Mouse (Mus musculus): ENCODE data around the gene Gm11549.

Gm11549 gene

DNA sequence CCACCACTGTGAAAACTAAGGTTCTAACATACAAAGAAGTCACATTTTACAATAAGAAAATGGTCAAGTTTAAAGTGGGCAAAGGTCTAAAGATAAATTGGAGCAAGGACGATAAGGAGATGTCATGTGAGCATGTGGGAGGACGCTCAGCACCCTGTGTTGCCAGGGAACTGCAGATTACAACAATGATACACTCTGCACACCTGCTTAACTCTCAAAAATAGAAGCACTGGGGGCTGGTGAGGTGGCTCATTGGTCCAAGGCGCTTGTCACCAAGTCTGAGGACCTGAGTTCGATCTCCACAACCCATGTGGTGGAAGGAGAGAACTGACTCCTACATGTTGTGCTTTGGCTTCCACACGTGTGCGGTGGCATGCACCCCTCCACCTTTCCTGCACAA, 10.1 kb downstream of the Gm11549 start:
- no peak for DNase-seq (ENCODE audit: low spot score in 2 of 2)

DNA sequence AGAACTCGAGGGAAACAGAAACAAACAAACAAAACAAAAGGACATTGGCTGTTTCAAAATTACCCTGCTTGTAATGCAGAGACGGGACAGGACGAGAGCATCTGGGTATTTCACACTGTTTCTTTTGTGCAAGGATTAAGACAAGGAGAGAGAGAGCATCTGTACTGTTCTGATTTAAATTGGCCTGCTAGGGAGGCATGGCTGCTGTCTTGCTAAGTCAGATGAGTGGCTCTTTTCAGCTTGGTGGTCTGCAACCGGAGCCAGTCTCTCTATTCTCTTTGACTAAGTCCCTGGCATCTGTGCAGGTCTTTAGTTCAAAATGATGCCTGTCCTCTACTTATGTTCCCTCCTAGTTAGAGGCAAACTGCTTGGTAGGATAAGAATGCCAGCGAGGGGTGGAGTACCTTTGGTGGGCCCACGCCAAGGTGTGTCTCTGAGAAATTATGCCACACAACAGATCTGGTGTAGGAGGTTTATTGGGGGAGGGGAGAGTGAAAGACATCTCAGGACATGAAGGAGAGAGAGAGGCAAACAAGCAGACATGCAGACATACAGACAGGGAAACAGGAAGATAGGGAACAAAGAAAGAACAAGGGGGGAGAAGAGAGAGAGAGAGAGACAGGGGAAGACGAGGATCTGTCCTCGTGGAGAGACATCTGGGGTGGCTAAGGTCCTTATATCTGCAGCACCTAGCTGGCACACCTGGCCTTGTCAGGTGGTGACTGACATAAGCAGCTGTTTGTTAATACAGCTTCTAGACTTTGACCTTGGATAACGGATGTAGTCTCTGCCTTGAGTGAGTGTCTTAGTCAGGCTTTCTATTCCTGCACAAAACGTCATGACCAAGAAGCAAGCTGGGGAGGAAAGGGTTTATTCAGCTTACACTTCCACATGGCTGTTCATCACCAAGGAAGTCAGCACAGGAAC, 15.5 kb downstream of the Gm11549 start:
- no peak for DNase-seq (ENCODE audit: low spot score in 2 of 2)

DNA sequence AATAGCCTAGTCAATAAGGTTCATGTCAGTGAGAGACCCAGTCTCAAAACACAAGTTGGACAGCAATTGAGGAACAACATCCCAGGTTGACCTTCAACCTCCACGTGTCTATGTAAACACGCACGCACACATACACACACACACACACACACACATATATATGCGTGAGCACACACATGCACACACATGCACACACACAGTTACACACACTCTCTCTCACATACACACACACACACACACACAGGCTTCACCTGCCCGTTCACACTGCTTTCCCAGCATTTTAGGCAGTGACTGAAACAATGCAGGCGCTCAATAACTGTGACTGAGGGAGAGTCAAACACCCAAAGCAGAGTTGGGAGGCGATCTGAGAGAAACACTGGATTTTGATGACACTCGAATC, 16.3 kb downstream of the Gm11549 start:
- no peak for DNase-seq (ENCODE audit: low spot score in 2 of 2)

DNA sequence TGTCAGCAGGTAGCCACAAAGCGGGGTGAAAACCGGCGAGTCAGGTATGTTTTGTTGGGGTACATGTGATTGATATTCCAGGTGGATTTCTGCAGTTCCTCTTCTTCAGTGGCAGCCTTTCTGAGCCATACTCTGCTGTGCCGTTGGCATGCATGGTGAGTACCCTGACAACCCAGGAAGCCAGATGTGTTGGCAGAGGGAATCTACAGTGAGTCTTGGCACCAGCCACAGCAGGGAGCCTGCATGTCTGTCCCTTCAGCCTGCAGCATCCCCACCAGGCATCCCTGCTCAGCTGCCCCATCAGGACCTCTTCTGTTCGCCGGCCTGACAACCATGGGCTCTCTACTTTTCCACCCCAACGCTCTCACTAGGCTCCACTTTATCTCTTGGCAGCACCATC, 20.1 kb downstream of the Gm11549 start:
- no peak for DNase-seq (ENCODE audit: low spot score in 2 of 2)

DNA sequence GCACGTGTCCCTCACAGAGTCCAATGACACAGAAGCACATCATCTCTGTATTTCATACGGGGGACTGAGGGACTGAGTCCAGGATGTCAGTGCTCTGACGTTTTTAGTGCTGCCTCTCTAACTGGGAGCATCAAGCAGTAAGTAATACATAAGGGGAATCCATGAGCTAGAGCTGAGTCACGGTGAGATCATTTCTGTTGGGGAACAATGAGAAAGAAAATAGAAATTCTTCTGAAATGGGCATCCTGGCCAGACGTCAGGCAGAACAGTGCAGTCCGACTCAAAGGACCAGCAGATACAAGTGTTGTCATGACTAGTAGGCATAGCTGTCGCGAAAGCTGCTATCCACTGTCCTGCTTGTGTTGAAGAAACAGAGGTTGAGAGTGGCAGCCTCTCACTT, 20.6 kb downstream of the Gm11549 start:
- no peak for DNase-seq (ENCODE audit: low spot score in 2 of 2)

DNA sequence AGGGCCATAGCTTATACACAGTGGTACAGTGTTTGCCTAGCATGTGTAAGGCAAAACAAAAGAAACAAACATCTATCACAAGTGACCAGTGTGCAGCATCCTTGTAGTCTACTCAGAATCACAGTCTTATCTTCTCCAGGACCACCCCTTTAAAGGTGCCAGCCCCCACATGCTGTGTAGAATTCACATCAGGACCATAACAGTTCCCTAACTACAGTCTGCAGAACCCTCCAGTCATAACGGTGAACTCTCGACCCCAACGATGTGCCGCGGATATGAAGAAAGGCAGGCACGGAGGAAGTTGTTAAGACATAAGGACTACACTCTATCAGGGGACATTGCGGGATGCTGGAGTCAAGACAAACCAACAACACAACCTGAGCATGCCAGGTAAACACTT, 22.2 kb downstream of the Gm11549 start:
- DNase-seq (ENCODE audit: low spot score in 2 of 2) = no peak

DNA sequence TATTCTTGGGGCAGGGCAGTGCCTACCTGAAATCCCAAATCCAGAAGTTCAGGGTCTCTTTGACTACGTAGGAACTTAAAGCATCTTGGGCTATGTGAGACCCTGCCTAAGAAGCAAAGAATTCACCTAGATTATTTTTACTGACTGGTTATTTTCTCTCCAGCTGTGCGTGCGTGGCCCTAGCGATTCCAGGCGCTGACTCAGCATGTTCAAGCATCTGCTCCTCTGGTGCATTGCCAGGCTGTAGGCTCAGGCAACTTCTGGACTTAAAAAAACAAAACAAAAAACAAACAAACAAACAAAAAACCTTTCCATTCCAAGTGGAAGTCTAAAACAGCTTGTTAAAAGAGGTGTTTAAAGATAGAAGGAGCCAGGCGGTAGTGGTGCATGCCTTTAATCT, 23.4 kb downstream of the Gm11549 start:
- DNase-seq (ENCODE audit: low spot score in 2 of 2) = no peak

DNA sequence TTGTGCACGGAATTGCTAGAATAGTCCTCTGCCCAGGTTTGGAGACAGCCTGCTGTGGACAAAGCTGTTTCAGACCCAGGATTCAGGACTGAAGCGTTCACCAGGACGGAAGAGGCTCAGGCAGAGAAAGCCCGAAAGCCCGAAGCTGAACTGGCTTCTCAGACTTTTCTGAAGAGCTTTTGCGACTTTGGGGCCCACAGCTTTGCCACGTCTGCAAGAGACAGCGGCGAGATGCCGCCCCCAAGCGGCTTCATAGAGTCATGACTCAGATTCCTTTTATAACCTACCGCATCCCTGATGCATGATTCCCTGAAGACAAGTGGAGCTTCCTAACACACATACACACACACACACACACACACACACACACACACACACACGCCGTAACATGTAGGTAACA, 24.9 kb downstream of the Gm11549 start:
- DNase-seq (ENCODE audit: low spot score in 2 of 2) = peak; percentile 34 to 66

DNA sequence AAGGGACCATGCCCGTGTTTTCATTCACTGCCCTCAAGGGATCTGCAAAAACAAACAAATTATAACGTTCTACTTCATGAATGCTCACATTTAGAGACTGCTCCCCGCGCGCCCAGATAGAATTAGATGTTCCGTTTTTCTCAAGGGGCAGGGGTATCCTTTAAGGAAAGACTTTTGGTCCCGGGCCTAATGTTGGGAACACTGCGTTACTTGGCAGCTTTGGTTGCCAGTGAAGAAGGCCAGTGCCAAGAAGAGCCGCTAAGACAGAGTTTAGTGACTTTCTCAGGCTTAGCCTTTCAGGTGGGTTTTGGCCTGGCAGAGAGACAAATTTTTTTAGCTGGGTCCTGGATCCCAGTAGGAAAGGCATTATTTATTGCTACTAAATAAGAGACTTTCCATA, 25.3 kb downstream of the Gm11549 start:
- no peak for DNase-seq (ENCODE audit: low spot score in 2 of 2)

DNA sequence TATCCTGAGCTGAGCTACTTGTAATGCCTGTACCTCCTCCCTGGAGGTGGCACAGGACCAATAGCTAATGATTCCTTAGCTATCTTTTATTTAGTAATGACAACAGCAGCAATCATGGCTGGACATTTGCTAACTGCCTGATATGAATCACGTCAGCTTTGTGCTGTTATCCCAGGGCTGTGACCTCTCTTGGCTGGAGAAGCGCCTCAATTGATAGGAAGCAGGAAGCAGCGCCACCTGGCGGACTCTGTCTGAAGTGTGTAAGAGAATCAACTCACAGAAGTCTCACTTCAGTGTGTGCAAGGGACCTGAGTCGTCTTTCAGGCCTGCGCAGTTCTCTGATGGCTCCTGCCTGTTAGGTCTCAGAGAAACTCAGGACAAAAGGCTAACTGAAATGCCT, 26.2 kb downstream of the Gm11549 start:
- DNase-seq (ENCODE audit: low spot score in 2 of 2) = peak; percentile 84 to 92

DNA sequence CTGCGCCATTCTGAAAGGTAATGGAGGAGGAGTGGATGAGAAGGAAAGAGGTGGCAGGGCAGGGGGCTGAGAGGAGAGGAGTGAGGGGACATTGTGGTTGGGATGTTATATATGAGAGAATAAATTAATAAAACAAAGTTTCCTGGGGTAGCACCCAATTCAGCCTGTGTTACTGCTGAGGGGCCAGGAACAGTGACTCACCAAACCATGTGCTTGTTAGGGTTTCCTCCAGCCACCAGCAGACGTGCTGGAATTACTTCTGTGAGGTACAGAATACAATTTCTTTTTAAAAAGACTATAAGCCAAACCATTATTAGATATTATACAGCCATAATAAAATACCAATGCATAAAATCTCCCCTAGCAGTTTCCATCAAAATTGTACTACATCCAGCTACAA, 27.0 kb downstream of the Gm11549 start:
- no peak for DNase-seq (ENCODE audit: low spot score in 2 of 2)

DNA sequence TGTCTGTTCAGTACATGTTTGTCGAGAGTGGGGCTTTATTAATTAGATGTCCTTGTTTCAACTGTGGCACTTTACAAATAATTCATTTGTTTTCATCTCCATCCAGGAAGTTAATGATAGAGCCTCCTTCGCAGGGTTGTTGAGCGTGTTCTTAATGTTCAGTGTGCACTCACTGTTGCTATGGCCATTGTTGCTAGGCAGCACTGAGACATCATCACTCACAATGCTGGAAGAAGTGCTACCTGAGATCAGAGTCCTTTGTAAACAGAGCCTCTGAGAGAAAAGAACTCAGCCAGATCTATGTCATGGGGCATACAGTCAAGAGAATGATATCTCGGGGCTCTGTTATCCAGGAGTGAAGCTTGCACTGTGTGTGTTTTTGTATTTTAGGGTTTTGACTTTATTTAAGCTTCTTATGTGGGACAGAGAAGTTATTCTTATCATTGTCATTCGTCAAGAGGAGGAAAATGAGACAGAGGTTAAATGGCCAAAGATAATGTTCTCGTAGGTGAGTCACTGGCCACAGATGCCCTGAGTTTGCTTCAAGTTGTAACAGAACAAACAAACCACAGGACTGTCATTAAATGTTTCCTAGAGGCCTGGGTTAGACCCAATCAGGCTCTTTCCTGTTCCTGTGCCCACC, 27.9 kb downstream of the Gm11549 start:
- no peak for DNase-seq (ENCODE audit: low spot score in 2 of 2)

DNA sequence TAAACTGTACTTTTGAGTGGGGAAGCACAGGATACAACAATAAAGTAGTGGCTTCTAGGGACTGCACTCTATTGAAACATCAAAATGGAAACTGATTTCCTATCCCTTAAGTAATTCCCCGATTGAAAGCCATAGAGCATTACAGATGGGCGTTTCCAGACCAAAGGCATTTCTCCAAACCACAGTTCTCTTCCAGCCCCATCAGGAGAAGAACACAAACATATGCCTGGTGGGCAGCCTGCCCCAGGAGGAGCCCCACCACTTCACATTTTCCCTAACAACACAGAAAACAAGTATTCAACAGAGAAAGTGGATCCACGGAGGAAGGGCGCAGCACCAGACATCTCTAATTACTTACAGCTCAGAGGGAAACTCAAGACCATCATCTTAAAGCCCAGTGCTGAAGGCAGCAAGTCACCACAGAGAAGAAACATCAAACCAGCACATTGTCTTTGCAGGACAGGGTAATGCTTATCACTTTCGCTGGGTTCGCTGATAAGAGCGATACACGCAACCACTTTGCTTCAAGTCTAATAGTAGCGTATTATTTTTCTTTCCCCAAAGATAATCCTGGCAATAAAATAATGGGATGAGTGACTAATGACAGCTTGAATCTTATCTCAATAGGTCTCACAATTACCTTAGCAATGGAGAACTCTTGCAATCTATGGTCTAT, 28.8 kb downstream of the Gm11549 start:
- no peak for DNase-seq (ENCODE audit: low spot score in 2 of 2)

DNA sequence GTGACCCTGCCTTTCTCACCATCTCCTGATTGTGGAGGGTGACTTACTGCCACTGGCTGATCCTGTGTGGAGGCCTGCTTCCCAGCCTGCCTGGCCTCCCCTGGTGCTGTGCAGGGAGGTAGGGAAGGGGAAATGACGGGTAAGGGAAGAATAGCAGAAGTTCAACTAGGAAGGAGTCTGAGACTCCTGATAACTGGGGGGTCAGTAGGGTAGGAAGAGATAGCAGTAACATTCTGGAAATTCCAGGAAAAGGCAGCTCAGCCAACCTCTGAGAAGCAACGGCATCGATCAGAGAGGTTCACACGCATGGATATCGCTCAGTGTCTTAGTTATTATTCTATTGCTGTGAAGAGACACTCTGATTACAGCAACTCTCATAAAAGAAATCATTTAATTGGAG, 30.1 kb downstream of the Gm11549 start:
- no peak for DNase-seq (ENCODE audit: low spot score in 2 of 2)

DNA sequence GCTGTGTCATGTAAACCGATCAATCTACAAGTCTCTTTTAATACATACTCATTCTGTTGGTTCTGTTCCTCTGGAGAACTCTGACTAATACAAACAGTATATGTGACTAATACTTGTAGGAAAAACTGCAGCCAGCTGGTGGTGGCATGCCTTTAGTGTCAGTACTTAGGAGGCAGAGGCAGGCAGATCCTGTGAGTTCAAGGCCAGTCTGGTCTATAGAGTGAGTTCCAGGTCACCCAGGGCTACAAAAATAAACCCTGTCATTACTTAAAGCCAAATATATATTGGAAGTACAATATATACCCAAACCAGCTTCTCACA, 32.1 kb downstream of the Gm11549 start:
- DNase-seq (ENCODE audit: low spot score in 2 of 2) = no peak

DNA sequence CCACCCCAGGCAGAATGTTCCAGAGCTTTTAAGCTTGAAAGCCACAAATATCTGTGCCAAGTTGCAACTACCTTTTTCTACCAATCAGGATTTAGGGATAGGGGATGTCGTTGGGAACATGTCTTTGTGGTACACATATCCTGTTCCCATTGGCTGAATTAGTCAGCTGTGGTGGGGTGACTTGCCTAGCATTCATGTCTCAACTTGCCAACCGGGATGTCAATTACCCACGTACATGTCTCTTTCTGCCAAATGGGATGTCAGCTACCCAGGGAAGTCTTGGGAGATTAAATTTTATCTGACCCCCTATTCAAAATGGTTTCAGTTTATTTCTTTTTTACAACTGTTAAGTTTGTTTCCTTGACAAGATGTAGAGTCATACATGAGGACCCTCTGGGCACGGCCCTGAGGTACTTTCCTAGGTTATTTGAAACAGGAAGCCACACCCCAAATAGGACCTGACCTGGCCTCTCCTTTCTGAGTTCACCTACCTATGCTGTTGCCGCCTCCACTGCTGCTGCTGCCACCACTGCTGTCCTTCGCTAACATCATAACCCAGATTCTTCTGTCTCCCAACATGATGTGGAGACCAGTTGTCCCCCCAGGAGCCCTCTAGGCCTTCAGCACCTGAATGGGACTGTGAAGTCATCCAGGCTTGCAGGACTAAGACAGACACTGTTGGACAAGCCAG, 32.6 kb downstream of the Gm11549 start:
- DNase-seq (ENCODE audit: low spot score in 2 of 2) = no peak

DNA sequence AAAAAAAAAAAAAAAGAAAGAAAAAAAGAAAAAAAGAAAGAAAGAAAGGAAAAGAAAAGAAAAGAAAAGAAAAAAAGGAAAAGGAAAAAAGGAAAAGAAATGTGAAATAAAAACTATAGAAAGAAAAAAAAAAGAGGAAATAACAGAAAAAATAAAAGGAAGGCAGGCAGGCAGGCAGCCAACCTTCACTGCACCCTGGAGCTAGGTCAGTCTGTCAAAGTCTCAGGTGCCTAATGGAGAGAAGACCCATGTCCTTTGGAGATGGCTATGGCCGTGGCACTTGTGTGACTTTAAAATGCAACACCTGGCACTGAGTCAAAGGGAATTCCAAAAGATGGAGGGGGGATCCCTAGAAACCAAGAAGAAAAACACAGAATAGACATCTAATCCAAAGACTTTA, 33.2 kb downstream of the Gm11549 start:
- no peak for DNase-seq (ENCODE audit: low spot score in 2 of 2)

DNA sequence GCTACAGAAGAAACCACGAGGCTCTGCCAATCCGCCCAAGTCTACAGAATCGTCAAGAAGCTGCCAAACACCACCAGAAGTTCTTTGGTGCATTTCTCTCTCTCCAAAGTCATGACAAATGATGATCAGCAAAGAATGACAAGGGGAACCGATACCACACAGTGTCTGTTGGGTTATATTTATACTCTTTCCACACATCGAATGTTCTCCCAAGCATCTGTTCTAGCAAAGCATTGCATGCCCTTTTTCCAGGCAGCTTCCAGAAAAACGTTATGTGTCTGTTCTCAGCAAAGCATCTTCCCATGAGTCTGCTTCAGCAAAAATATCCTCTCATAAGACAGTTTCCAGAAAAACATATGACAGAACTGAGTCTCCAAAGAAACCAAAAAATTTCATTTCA, 34.7 kb downstream of the Gm11549 start:
- DNase-seq (ENCODE audit: low spot score in 2 of 2) = no peak

DNA sequence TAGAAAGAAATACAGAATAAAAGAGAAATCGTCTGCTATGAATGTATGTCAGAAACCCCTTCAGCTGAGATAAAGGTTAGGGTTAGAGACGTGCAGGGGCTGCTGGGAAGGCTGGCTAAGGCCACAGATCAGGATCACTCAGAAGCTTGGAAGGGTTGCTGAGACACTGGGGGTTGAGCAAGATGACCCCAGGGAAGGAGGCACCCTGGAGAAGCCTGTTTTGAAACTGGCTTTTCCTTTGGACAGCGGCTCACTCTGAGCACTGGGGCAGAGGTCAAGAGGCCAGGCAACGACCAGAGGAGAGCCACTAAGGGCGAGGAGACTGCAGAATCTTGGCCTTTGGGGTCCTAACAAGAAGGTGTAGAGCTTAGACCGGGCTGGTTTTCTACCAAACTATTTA, 35.4 kb downstream of the Gm11549 start:
- DNase-seq (ENCODE audit: low spot score in 2 of 2) = no peak

DNA sequence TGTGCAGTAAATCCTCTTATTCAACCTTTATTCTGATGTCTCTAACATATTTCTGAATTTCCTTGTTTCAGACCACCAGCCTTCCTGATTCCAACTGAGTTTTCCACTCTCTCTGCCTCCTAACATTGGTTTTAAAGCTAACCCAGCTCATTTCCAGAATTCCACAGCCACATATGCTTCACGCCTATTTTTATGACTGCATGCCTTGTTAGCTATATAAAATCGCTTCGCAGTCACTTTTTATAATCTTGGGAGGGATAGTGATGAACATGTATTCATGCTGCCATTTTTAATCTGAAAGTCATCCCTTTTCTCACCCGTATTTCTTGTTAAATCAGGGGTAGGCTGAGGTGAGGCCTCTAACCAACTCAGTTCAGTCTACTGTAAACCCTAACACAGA, 37.3 kb downstream of the Gm11549 start:
- DNase-seq (ENCODE audit: low spot score in 2 of 2) = no peak

DNA sequence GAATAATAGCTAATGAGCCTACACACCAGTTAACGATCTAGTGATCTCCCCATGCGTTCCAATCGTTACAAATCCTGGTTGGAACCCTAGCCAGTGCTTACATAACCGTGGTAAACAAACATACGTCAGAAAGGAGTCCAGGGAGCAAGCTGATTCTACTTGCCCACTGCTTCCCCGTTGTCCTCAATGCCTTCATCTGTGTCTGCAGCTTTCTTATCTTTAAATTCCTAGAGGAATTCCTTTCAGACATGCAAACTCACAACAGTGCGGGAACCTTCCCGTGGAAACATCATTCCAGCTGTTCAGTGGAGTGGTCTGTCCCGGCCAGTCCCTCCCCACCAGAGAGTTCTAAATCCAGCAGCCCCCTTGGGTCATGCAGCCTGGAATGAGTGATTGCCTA, 38.7 kb downstream of the Gm11549 start:
- DNase-seq (ENCODE audit: low spot score in 2 of 2) = no peak

DNA sequence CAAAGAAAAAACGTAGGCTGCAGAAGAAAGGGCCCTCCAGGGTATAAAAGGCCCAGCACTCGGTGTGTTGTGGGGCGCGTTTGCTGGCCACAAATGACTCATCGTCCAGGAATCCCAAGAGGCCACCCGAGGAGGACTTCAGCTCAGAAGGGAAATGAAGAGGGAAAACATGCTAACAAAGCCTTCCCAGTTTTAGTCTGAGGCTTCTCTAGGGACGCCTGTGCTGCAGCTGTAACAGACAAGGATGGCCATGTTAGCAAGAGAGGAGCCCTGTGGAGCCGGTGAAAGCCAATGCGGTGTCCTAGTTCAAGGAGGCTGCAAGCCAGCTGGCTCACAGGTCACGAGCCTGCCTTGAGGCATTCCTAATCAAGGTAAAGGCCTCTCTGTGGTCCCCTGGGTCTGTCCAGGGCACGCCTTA, 39.8 kb downstream of the Gm11549 start:
- peak in 1 of 2 experiments; percentile 8 for DNase-seq (ENCODE audit: low spot score in 2 of 2)
